Mouse (Mus musculus) midbrain, embryonic 10.5 days (tissue): ENCODE measurements around the gene Prx. TPM values are rescaled to one million over a fixed set of nuclear protein-coding genes. Genes with fewer than 3 reads are reported as not detected.

ENCODE experiments used
- DNase-seq: peaks from one replicate; pipeline ENCODE4 v3.0.0-alpha.2; 2017; ENCODE audit warnings: low spot score
- H3K27ac ChIP-seq: fragments of 300-500 bp; sonication (generic); replicated peaks from 2 replicates; pipeline ENCODE4 v1.5.1; 2016; ENCODE audit warnings: mild to moderate bottlenecking
- H3K27me3 ChIP-seq: fragments of 300-500 bp; sonication (generic); 2 replicates; pipeline ENCODE4 v1.6.1; 2016; ENCODE audit warnings: low read depth, mild to moderate bottlenecking; ENCODE audit not compliant: poor library complexity, severe bottlenecking
- H3K36me3 ChIP-seq: fragments of 300-500 bp; sonication (generic); 2 replicates; pipeline ENCODE4 v1.6.1; 2016; ENCODE audit warnings: mild to moderate bottlenecking, moderate library complexity
- H3K4me1 ChIP-seq: fragments of 300-500 bp; sonication (generic); 2 replicates; pipeline ENCODE4 v1.6.1; 2016
- H3K4me3 ChIP-seq: fragments of 300-500 bp; sonication (generic); 2 replicates; pipeline ENCODE4 v1.5.1; 2016; ENCODE audit warnings: mild to moderate bottlenecking, moderate library complexity
- H3K9me3 ChIP-seq: fragments of 300-500 bp; sonication (generic); replicated peaks from 2 replicates; pipeline ENCODE4 v1.6.1; 2016; ENCODE audit warnings: mild to moderate bottlenecking
- WGBS: fragments of 180-500 bp; shearing (Covaris S2); methylation state at CpG from one replicate; pipeline ENCODE4 v1.1.7; 2016; 5-methylcytosine and 5-hydroxymethylcytosine counted together
- polyA plus RNA-seq: library from polyadenylated mRNA; unstranded; fragments of >200 nt; fragmentation: Nextera tagmentation; extraction: Ambion mirVana; gene quantifications from 2 replicates; pipeline ENCODE4 v1.2.1, GENCODE M21; 2016

The Prx gene
- polyA plus RNA-seq = 2.3 and 2.5 TPM in 2 replicates

GRCm38 (mm10) chr7:27499036-27499435 is at the start of gene Prx:
TSS of gene Prx (plus strand) at chr7:27499324.
- Histone ChIP-seq H3K36me3 (no peaks in the 10 kb centered on the region), H3K27ac (no peak within 1 kb of the TSS), H3K9me3 (no peaks in the 10 kb centered on the region), H3K4me1 (no peaks in the 10 kb centered on the region), H3K4me3 (no peak within 1 kb of the TSS), H3K27me3 (no peaks in the 10 kb centered on the region)
- DNase-seq = no peak
- 52% methylated on average over 3 of the region's 3 CpGs for WGBS

- Histone ChIP-seq H3K4me3 (no peak overlapping the region), H3K36me3 (no peaks in the 10 kb centered on the region), H3K27me3 (peaks cover 23% of the 10 kb centered on the region), H3K27ac (no peak overlapping the region), H3K4me1 (peaks cover 21% of the 10 kb centered on the region), H3K9me3 (no peaks in the 10 kb centered on the region)
- DNase-seq = no peak
- WGBS = 97% methylated on average over 2 of the region's 2 CpGs
Measured at GRCm38 (mm10) chr7:27451359-27451758, 47.8 kb upstream of the Prx start.

GRCm38 (mm10) chr7:27452206-27452770 is 46.8 kb upstream of the Prx start:
- no peak for DNase-seq
- peaks cover 13% of the 10 kb centered on the region for H3K4me1 ChIP-seq
- no peaks in the 10 kb centered on the region for H3K9me3 ChIP-seq
- no peak overlapping the region for H3K4me3 ChIP-seq
- H3K36me3 ChIP-seq = no peaks in the 10 kb centered on the region
- H3K27me3 ChIP-seq = peaks cover 14% of the 10 kb centered on the region
- H3K27ac ChIP-seq = no peak overlapping the region
- 57% methylated on average over 13 of the region's 13 CpGs for WGBS

- Histone ChIP-seq H3K9me3 (no peaks in the 10 kb centered on the region), H3K36me3 (no peaks in the 10 kb centered on the region), H3K4me1 (0 out of 2 replicates have a peak, but pooled peaks cover 4% of the 10 kb centered on the region), H3K27ac (no peak overlapping the region), H3K4me3 (no peak overlapping the region), H3K27me3 (no peaks in the 10 kb centered on the region)
- no peak for DNase-seq
- 85% methylated on average over 10 of the region's 10 CpGs for WGBS
Measured at GRCm38 (mm10) chr7:27454461-27455121, 44.5 kb upstream of the Prx start.

GRCm38 (mm10) chr7:27455273-27455672 is 43.9 kb upstream of the Prx start:
- WGBS = 90% methylated on average over 3 of the region's 3 CpGs

GRCm38 (mm10) chr7:27458614-27459013 is 40.5 kb upstream of the Prx start:
- no peak for DNase-seq
- WGBS = 85% methylated on average over 4 of the region's 4 CpGs
- Histone ChIP-seq H3K4me3 (no peak overlapping the region), H3K36me3 (no peaks in the 10 kb centered on the region), H3K9me3 (no peaks in the 10 kb centered on the region), H3K27me3 (no peaks in the 10 kb centered on the region), H3K27ac (no peak overlapping the region), H3K4me1 (no peaks in the 10 kb centered on the region)

More at GRCm38 (mm10) chr7:27455273-27455672, 43.9 kb upstream of the Prx start:
- H3K4me1 ChIP-seq = 0 out of 2 replicates have a peak, but pooled peaks cover 4% of the 10 kb centered on the region
- H3K27me3 ChIP-seq = no peaks in the 10 kb centered on the region
- no peak for DNase-seq
- no peak overlapping the region for H3K27ac ChIP-seq
- H3K36me3 ChIP-seq = no peaks in the 10 kb centered on the region
- H3K9me3 ChIP-seq = no peaks in the 10 kb centered on the region
- H3K4me3 ChIP-seq = no peak overlapping the region

- H3K4me3 ChIP-seq = no peak overlapping the region
- no peak overlapping the region for H3K27ac ChIP-seq
- no peaks in the 10 kb centered on the region for H3K27me3 ChIP-seq
- no peaks in the 10 kb centered on the region for H3K9me3 ChIP-seq
- DNase-seq = no peak
- no peaks in the 10 kb centered on the region for H3K4me1 ChIP-seq
- 95% methylated on average over 5 of the region's 5 CpGs for WGBS
- H3K36me3 ChIP-seq = no peaks in the 10 kb centered on the region
Measured at GRCm38 (mm10) chr7:27459640-27460039, 39.5 kb upstream of the Prx start.

GRCm38 (mm10) chr7:27460477-27460876 is 38.6 kb upstream of the Prx start:
- H3K9me3 ChIP-seq = no peaks in the 10 kb centered on the region
- H3K4me3 ChIP-seq = no peak overlapping the region
- DNase-seq = no peak
- no peaks in the 10 kb centered on the region for H3K4me1 ChIP-seq
- H3K36me3 ChIP-seq = no peaks in the 10 kb centered on the region
- H3K27ac ChIP-seq = no peak overlapping the region
- WGBS = 87% methylated on average over 6 of the region's 6 CpGs
- H3K27me3 ChIP-seq = no peaks in the 10 kb centered on the region

- DNase-seq = no peak
- peaks cover 5% of the 10 kb centered on the region for H3K4me1 ChIP-seq
- no peaks in the 10 kb centered on the region for H3K9me3 ChIP-seq
- H3K27me3 ChIP-seq = no peaks in the 10 kb centered on the region
- H3K27ac ChIP-seq = no peak overlapping the region
- H3K4me3 ChIP-seq = no peak overlapping the region
- no peaks in the 10 kb centered on the region for H3K36me3 ChIP-seq
- 48% methylated on average over 4 of the region's 4 CpGs for WGBS
Measured at GRCm38 (mm10) chr7:27467648-27468047, 31.5 kb upstream of the Prx start.

GRCm38 (mm10) chr7:27471390-27472120 is 27.6 kb upstream of the Prx start:
- Histone ChIP-seq H3K4me1 (peaks cover 19% of the 10 kb centered on the region), H3K4me3 (no peak overlapping the region), H3K9me3 (no peaks in the 10 kb centered on the region), H3K27ac (no peak overlapping the region), H3K36me3 (peaks cover 7% of the 10 kb centered on the region), H3K27me3 (no peaks in the 10 kb centered on the region)
- no peak for DNase-seq
- 87% methylated on average over 11 of the region's 11 CpGs for WGBS

- DNase-seq = no peak
- WGBS = 43% methylated on average over 7 of the region's 7 CpGs
- peak overlapping the region; percentile 92 for H3K27ac ChIP-seq
Measured at GRCm38 (mm10) chr7:27472596-27472995, 26.5 kb upstream of the Prx start.

GRCm38 (mm10) chr7:27473156-27473834 is 25.8 kb upstream of the Prx start, which contains the start of gene Sertad3:
TSS of gene Sertad3 (plus strand) at chr7:27473768.
- Histone ChIP-seq H3K27me3 (no peaks in the 10 kb centered on the region), H3K4me3 (peak within 1 kb of the TSS; percentile 81), H3K4me1 (peaks cover 19% of the 10 kb centered on the region), H3K9me3 (no peaks in the 10 kb centered on the region), H3K27ac (peak within 1 kb of the TSS; percentile 92), H3K36me3 (peaks cover 24% of the 10 kb centered on the region)
- WGBS = under 1% methylated on average over 36 of the region's 36 CpGs
- DNase-seq = peak; percentile 99

More at GRCm38 (mm10) chr7:27472596-27472995, 26.5 kb upstream of the Prx start:
- Histone ChIP-seq H3K9me3 (no peaks in the 10 kb centered on the region), H3K36me3 (peaks cover 18% of the 10 kb centered on the region), H3K27me3 (no peaks in the 10 kb centered on the region), H3K4me1 (peaks cover 19% of the 10 kb centered on the region), H3K4me3 (peak overlapping the region; percentile 81)
